Mouse (Mus musculus): ENCODE results near the gene Rbm10. TPM values are rescaled to one million over a fixed set of nuclear protein-coding genes. Genes with fewer than 3 reads are reported as not detected.

The Rbm10 gene
- polyA plus RNA-seq (2017; shearing (Covaris generic)), result 10 to 100 TPM; 32.4 to 48.4 TPM

GRCm38 (mm10) chrX:20617176-20617902, at the start of gene Rbm10, which contains the start of gene Ndufb11:
TSS of gene Rbm10 (plus strand) at chrX:20617503.
TSS of gene Ndufb11 (minus strand) at chrX:20617619.
- peak; percentile 94 for ATAC-seq

- no peak for ATAC-seq
Measured at GRCm38 (mm10) chrX:20571024-20571423, 46.3 kb upstream of the Rbm10 start.

GRCm38 (mm10) chrX:20572683-20573082, 44.6 kb upstream of the Rbm10 start:
- no peak for ATAC-seq

GRCm38 (mm10) chrX:20573927-20574326, 43.4 kb upstream of the Rbm10 start:
- ATAC-seq, result no peak

- ATAC-seq, result no peak
Measured at GRCm38 (mm10) chrX:20587968-20588367, 29.3 kb upstream of the Rbm10 start.

GRCm38 (mm10) chrX:20608500-20608899, 8.8 kb upstream of the Rbm10 start:
- ATAC-seq, result no peak

- no peak for ATAC-seq
Measured at GRCm38 (mm10) chrX:20616861-20617175, 485 bp upstream of the Rbm10 start.

GRCm38 (mm10) chrX:20617903-20618399, 648 bp downstream of the Rbm10 start:
- ATAC-seq, result no peak

GRCm38 (mm10) chrX:20638141-20638540, 20.8 kb downstream of the Rbm10 start:
- ATAC-seq, result no peak

GRCm38 (mm10) chrX:20644780-20645179, 27.5 kb downstream of the Rbm10 start:
- no peak for ATAC-seq

GRCm38 (mm10) chrX:20657593-20657992, 40.3 kb downstream of the Rbm10 start:
- ATAC-seq, result no peak

GRCm38 (mm10) chrX:20658026-20658652, 40.8 kb downstream of the Rbm10 start, which contains the start of gene Uba1:
TSS of gene Uba1 (plus strand) at chrX:20658326.
- peak; percentile 82 for ATAC-seq

- ATAC-seq, result no peak
Measured at GRCm38 (mm10) chrX:20658891-20659406, 41.6 kb downstream of the Rbm10 start.

GRCm38 (mm10) chrX:20662317-20662715, 45.0 kb downstream of the Rbm10 start:
- no peak for ATAC-seq

GRCm38 (mm10) chrX:20662716-20663443, 45.6 kb downstream of the Rbm10 start:
- ATAC-seq, result peak; percentile 71

GRCm38 (mm10) chrX:20663444-20663790, 46.1 kb downstream of the Rbm10 start:
- peak; percentile 13 for ATAC-seq

- peak; percentile 88 for ATAC-seq
Measured at GRCm38 (mm10) chrX:20687519-20688067, 70.3 kb downstream of the Rbm10 start, which contains the start of gene Cdk16. TSS of gene Cdk16 (plus strand) at chrX:20687954.

GRCm38 (mm10) chrX:20688068-20688547, 70.8 kb downstream of the Rbm10 start:
- peak; percentile 61 for ATAC-seq

- no peak for ATAC-seq
Measured at GRCm38 (mm10) chrX:20688615-20689014, 71.3 kb downstream of the Rbm10 start.

GRCm38 (mm10) chrX:20691566-20691965, 74.3 kb downstream of the Rbm10 start:
- ATAC-seq, result no peak

GRCm38 (mm10) chrX:20692616-20693015, 75.3 kb downstream of the Rbm10 start:
- no peak for ATAC-seq

GRCm38 (mm10) chrX:20695842-20696241, 78.5 kb downstream of the Rbm10 start:
- ATAC-seq, result no peak

All from activated CD4-positive, CD25-positive, alpha-beta regulatory T cell, adult 4 months (primary cell).